Mouse (Mus musculus) G1E (cell line): ENCODE measurements at regions not wholly inside any gene's neighbourhood (a gene's known extent, or its start where the extent isn't known, plus 50 kb on each side); places are given as distances from the start of the nearest gene placed in this dataset.

Experiments
- CTCF ChIP-seq: IDR thresholded peaks from 2 replicates; pipeline ENCODE4 v1.5.1; 2012; ENCODE audit warnings: low read depth, low read length, inconsistent platforms, mixed read lengths
- GATA1 ChIP-seq: IDR thresholded peaks from 2 replicates; pipeline ENCODE4 v1.6.1; 2012; ENCODE audit warnings: borderline replicate concordance, low read length, inconsistent platforms, mixed read lengths
- GATA2 ChIP-seq: IDR thresholded peaks from 2 replicates; pipeline ENCODE4 v1.6.1; 2012; ENCODE audit warnings: low read depth, low read length, inconsistent platforms, borderline replicate concordance
- POLR2AphosphoS5 ChIP-seq: IDR thresholded peaks from 2 replicates; pipeline ENCODE4 v1.6.1; 2012; ENCODE audit warnings: low read depth, low read length, inconsistent platforms; ENCODE audit not compliant: insufficient replicate concordance
- TAL1 ChIP-seq: conservative IDR thresholded peaks from 2 replicates; pipeline ENCODE4 v1.6.1; 2012; ENCODE audit warnings: low read depth, low read length, inconsistent platforms, mixed read lengths

- TF ChIP-seq TAL1 (no peak), CTCF (no peak), GATA1 (no peak), POLR2AphosphoS5 (no peak), GATA2 (no peak)
These were observed 154.2 kb upstream of the Hes1 start for GRCm38 (mm10) chr16:29909923-29910465.
